Mouse (Mus musculus) spleen, adult 12 weeks (tissue): ENCODE results near the gene Prkra.
"Not testable (repeated sequence)": the region's sequence is repeated elsewhere in the genome, so short reads cannot be mapped to it uniquely, and the experiment has no call there.

Experiments used
- DNase-seq: peaks from one replicate; pipeline ENCODE4 v3.0.0; 2022; ENCODE audit warnings: low spot score

Gene Prkra

GRCm38 (mm10) chr2:76655444-76655843, 7.6 kb upstream of the Prkra start:
- DNase-seq: no peak

DNA sequence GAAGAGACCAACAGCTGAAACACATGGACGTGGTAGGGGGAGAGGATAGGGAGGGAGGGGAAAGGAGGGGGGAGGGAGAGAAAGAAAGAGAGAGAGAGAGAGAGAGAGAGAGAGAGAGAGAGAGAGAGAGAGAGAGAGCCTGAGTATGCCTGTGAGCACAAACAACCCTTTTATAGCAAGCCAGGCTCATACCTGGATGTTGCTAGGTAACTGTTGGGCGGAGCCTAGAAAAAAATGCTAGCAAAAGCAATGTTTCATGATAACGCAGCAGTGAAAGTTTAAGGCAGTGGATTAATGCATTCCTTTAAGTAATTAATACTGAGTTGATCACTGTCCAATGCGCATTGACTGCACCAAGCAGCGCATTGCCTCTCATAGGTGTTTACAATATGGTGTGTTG, 6.8 kb upstream of the Prkra start:
- no peak for DNase-seq

GRCm38 (mm10) chr2:76653070-76653469, 5.3 kb upstream of the Prkra start:
- no peak for DNase-seq

- DNase-seq: no peak
Observed at GRCm38 (mm10) chr2:76648666-76649141, 889 bp upstream of the Prkra start.

- no peak for DNase-seq
Observed at GRCm38 (mm10) chr2:76647441-76647869, 360 bp downstream of the Prkra start.

DNA sequence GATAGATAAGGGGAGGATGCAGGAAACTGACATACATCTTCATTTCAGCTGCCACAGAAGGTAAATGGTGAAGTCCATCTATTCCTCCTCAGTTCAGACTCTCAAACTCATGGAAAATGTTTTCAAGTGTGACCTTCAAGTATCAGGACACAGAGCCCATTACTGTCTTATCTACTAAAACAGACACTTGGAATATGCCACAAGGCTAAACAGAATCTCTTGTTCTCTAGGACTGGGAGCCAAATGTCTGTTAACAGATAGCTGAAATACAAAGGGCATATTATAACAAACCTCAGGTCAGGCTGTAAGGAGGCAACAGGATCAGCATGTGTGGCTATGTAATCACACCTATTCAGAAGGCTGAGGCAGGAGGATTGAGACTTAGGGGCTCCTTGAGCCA, 4.0 kb downstream of the Prkra start:
- no peak for DNase-seq

- no peak for DNase-seq
Observed at GRCm38 (mm10) chr2:76639637-76640036, 8.2 kb downstream of the Prkra start.

- no peak for DNase-seq
Observed at GRCm38 (mm10) chr2:76631600-76631999, 16.2 kb downstream of the Prkra start.

GRCm38 (mm10) chr2:76630293-76630692, 17.5 kb downstream of the Prkra start:
- DNase-seq: no peak

GRCm38 (mm10) chr2:76622316-76622715, 25.5 kb downstream of the Prkra start:
- DNase-seq: not testable (repeated sequence)

- no peak for DNase-seq
Observed at GRCm38 (mm10) chr2:76621724-76622123, 26.1 kb downstream of the Prkra start.

DNA sequence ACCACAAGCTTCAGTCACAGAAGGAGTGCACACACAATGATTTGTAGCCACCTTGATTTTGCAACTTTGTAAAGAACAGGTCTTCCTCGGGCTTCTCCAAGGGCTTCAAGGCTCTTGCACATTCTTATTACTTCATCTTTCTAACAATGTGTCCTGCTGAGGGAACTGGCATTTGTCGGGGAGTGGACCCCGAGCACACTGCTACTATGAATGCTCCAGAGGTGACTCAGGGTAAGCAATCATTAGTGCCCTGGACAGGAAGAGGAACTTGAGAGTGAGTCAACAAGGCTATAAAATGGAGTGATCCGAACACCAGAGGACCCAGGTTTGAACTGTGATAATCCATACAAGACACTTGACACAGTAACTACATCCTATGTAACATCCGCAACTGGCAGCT, 27.6 kb downstream of the Prkra start:
- no peak for DNase-seq

GRCm38 (mm10) chr2:76618078-76618477, 29.7 kb downstream of the Prkra start:
- no peak for DNase-seq

DNA sequence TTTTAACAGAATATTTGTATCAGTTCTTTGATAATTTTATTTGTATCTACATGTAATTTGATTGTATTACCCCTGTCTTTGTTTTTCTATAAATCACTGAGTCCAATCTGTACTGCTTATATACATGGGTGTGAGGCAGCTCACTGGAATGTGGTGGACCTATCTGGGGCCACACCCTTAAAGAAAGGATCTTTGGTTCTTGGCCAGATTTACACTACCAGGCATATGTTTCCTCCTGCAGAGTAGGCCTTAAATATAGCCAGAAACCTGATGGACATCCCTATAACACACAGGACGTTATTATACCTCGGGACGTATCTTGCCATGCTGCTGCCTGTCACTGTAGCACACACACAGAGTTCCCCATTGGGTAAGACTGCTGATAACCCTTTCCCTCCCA, 35.8 kb downstream of the Prkra start:
- DNase-seq: no peak

DNA sequence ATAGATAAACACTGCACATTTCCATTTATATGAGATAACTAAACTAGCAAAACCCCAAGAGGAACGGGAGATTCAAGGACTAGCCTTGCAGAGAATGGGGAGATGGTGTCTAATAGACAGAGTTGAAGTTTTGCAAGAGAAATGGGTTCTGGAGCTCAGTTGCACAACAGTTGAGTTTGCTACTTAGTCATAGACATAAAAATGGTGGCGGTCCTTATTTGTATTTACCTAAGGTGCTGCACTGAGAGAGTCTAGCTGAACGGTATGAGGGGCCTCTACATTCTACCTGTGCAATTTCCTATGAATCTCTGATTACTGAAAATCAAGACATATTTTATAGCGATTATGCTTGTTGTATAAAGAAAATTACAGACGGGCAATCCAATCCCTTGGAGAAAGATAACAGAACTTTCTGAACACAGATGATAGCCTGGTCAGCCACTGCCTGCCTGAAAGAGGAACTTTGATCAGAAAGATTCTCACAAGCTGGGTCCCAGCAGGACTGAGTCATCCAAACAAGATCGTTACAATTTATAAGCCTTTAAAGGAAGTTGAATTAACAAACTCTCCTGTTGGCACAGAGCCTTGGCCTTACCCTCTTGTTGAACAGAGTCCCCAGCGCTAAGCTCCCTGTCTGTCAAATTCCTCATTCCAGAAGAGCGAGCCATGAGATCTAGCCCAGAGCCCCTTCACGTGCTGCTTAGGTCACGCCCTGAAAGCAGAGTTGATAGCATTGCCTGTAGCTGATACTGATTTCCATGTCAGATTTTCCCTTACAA, 37.3 kb downstream of the Prkra start:
- DNase-seq: no peak

DNA sequence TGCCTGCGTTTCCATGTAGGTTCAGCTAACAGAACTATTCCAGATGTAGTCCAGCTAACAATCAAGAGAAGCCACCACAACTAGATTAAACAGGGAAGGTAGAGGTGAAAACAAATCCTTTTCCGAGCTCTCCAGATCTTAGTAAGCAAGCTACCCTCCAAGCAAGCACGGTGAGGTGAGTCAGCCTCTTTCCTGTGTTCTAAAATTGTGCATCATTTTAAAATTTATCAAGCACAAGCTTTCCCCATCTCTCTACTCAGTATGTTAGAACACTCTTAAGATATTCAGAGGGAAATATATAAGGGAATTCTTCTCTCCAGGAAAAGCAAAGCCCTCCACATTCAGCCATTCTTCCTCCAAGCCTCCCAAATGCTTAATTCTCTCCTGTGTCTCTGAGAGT, 41.1 kb downstream of the Prkra start:
- no peak for DNase-seq

- DNase-seq: no peak
Observed at GRCm38 (mm10) chr2:76602256-76602655, 45.6 kb downstream of the Prkra start.

DNA sequence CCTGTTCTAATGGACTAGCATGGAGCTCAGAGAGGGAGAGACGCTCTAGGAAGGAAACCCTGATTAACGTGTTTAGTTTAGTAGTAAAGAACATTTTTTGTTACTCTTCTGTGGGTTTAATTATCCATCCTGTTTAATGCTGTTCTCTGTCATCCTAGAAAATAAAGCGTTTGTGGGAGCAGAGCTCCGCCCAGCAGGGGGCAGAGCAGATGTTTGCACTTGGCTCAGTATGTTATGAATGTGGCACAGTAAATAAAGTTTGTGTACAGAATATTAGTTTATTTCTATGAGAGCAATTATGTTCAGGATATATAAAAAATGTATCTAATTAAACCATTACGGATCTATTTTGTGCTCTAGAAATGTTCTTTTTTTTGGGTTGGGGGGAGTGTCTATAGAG, 48.6 kb downstream of the Prkra start:
- DNase-seq: no peak

- no peak for DNase-seq
Observed at GRCm38 (mm10) chr2:76597521-76597920, 50.3 kb downstream of the Prkra start.

- no peak for DNase-seq
Observed at GRCm38 (mm10) chr2:76592401-76592924, 55.4 kb downstream of the Prkra start.

- no peak for DNase-seq
Observed at GRCm38 (mm10) chr2:76590221-76590620, 57.6 kb downstream of the Prkra start.

DNA sequence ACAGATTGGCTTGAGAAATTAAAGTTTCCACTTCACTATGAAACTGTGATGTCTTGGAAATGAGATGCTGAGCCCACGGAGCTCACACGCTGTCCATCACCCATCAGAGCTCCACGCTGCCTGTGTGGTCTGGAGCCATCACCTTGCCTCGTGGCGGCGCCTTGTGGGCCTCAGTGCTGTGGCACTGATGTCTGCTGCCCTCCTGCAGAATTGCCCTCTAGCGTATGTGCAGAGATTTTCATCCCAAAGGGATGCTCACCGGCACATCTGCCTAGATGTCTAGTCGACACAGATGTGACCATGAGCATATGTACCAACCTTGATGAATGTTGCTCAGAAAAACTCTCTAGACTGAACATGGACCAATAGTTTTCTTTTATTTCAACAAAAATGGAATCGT, 60.9 kb downstream of the Prkra start:
- no peak for DNase-seq

- no peak for DNase-seq
Observed at GRCm38 (mm10) chr2:76585090-76585489, 62.7 kb downstream of the Prkra start.
